Mouse (Mus musculus) MEL (cell line): Measurements from ENCODE around the gene Pla2g2e.

Experiments
- CTCF ChIP-seq, 3 experiments: IDR thresholded peaks in 2 of 3; conservative IDR thresholded peaks in 1 of 3; 2 replicates each; pipeline ENCODE4 v1.5.1; 2011 to 2012; ENCODE audit warnings: low read length in 3 of 3, low read depth in 2 of 3, mild to moderate bottlenecking in 2 of 3, improper control_type of control experiment in 1 of 3, inconsistent platforms in 1 of 3, mixed read lengths in 1 of 3, moderate library complexity in 1 of 3; ENCODE audit not compliant: control insufficient read depth in 1 of 3, insufficient read depth in 1 of 3, poor library complexity in 1 of 3, severe bottlenecking in 1 of 3
- GABPA ChIP-seq: IDR thresholded peaks from 2 replicates; pipeline ENCODE4 v1.6.1; 2012; ENCODE audit warnings: low read depth, mild to moderate bottlenecking, inconsistent platforms, low read length, improper control_type of control experiment, moderate library complexity
- HCFC1 ChIP-seq: IDR thresholded peaks from 2 replicates; pipeline ENCODE4 v1.6.1; 2012; ENCODE audit warnings: low read depth, mild to moderate bottlenecking, inconsistent platforms, low read length, improper control_type of control experiment, moderate library complexity
- KAT2A ChIP-seq: conservative IDR thresholded peaks from 2 replicates; pipeline ENCODE4 v1.6.1; 2012; ENCODE audit warnings: low read depth, low read length, improper control_type of control experiment, inconsistent platforms
- MAFK ChIP-seq: IDR thresholded peaks from 2 replicates; pipeline ENCODE4 v1.6.1; 2011; ENCODE audit warnings: low read depth, mild to moderate bottlenecking, low read length, improper control_type of control experiment, borderline replicate concordance
- MAZ ChIP-seq: IDR thresholded peaks from 2 replicates; pipeline ENCODE4 v1.6.1; 2012; ENCODE audit warnings: low read depth, mild to moderate bottlenecking, inconsistent platforms, low read length, improper control_type of control experiment
- POLR2A ChIP-seq, 2 experiments: IDR thresholded peaks; 2 replicates each; pipeline ENCODE4 v1.6.1; 2011 to 2012; ENCODE audit warnings: low read length in 2 of 2, mild to moderate bottlenecking in 2 of 2, control low read depth in 1 of 2, improper control_type of control experiment in 1 of 2, low read depth in 1 of 2, moderate library complexity in 1 of 2; ENCODE audit not compliant: control insufficient read depth in 1 of 2, insufficient read depth in 1 of 2, poor library complexity in 1 of 2
- POLR2AphosphoS2 ChIP-seq: IDR thresholded peaks from 2 replicates; pipeline ENCODE4 v1.6.1; 2011; ENCODE audit warnings: low read length, improper control_type of control experiment
- POLR2AphosphoS5 ChIP-seq: IDR thresholded peaks from 2 replicates; pipeline ENCODE4 v1.6.1; 2012; ENCODE audit warnings: low read depth, borderline replicate concordance, mild to moderate bottlenecking, inconsistent platforms, low read length, moderate library complexity, mixed read lengths
- USF1 ChIP-seq: IDR thresholded peaks from 2 replicates; pipeline ENCODE4 v1.6.1; 2014; ENCODE audit warnings: low read depth, mild to moderate bottlenecking, inconsistent platforms, low read length, improper control_type of control experiment, moderate library complexity
- USF2 ChIP-seq, 2 experiments: IDR thresholded peaks; 2 replicates each; pipeline ENCODE4 v1.6.1; 2011 to 2012; ENCODE audit warnings: improper control_type of control experiment in 2 of 2, low read length in 2 of 2, borderline replicate concordance in 1 of 2, inconsistent platforms in 1 of 2, low read depth in 1 of 2, mild to moderate bottlenecking in 1 of 2; ENCODE audit not compliant: insufficient read depth in 1 of 2
- ZC3H11A ChIP-seq: IDR thresholded peaks from 2 replicates; pipeline ENCODE4 v1.6.1; 2012; ENCODE audit warnings: low read depth, mild to moderate bottlenecking, inconsistent platforms, low read length, improper control_type of control experiment
- ZNF384 ChIP-seq: IDR thresholded peaks from 2 replicates; pipeline ENCODE4 v1.6.1; 2012; ENCODE audit warnings: low read depth, mild to moderate bottlenecking, inconsistent platforms, low read length, improper control_type of control experiment

- TF ChIP-seq POLR2A (IDR thresholded peaks at IDR 0.05; ENCODE audit: control insufficient read depth in 1 of 2, insufficient read depth in 1 of 2, low read depth in 1 of 2, low read length in 2 of 2, poor library complexity in 1 of 2) (no peak), HCFC1 (no peak), CTCF (IDR thresholded peaks at IDR 0.05 in 2 of 3, conservative IDR thresholded peaks at IDR 0.05 in 1 of 3; ENCODE audit: control insufficient read depth in 1 of 3, insufficient read depth in 1 of 3, low read depth in 2 of 3, low read length in 3 of 3, poor library complexity in 1 of 3, severe bottlenecking in 1 of 3) (peak in 2 of 3 experiments; percentile 7 to 32; a peak in 2 of 6 replicates), MAFK (no peak), GABPA (no peak), ZC3H11A (no peak), POLR2AphosphoS5 (no peak), USF1 (no peak), POLR2AphosphoS2 (no peak), ZNF384 (no peak), MAZ (no peak), USF2 (IDR thresholded peaks at IDR 0.05; ENCODE audit: borderline replicate concordance in 1 of 2, insufficient read depth in 1 of 2, low read depth in 1 of 2, low read length in 2 of 2) (no peak), KAT2A (no peak)
Observed at GRCm38 (mm10) chr4:138917282-138917681, 39.5 kb downstream of the Pla2g2e start.
